Mouse (Mus musculus) limb, embryonic 10.5 days (tissue): ENCODE data around the gene Sipa1l3. TPM values are rescaled to one million over a fixed set of nuclear protein-coding genes. Genes with fewer than 3 reads are reported as not detected.

Source experiments
- DNase-seq: peaks from one replicate; pipeline ENCODE4 v3.0.0-alpha.2; 2017; ENCODE audit warnings: low spot score
- H3K27ac ChIP-seq: fragments of 300-500 bp; sonication (generic); 2 replicates; pipeline ENCODE4 v1.5.1; 2016; ENCODE audit warnings: mild to moderate bottlenecking
- H3K27me3 ChIP-seq: fragments of 300-500 bp; sonication (generic); 2 replicates; pipeline ENCODE4 v1.6.1; 2016; ENCODE audit warnings: low read depth, mild to moderate bottlenecking; ENCODE audit not compliant: poor library complexity, severe bottlenecking
- H3K36me3 ChIP-seq: fragments of 300-500 bp; sonication (generic); 2 replicates; pipeline ENCODE4 v1.6.1; 2016; ENCODE audit warnings: mild to moderate bottlenecking, moderate library complexity
- H3K4me1 ChIP-seq: fragments of 300-500 bp; sonication (generic); 2 replicates; pipeline ENCODE4 v1.6.1; 2016
- H3K4me3 ChIP-seq: fragments of 300-500 bp; sonication (generic); 2 replicates; pipeline ENCODE4 v1.5.1; 2016; ENCODE audit warnings: mild to moderate bottlenecking, moderate library complexity
- H3K9me3 ChIP-seq: fragments of 300-500 bp; sonication (generic); replicated peaks from 2 replicates; pipeline ENCODE4 v1.6.1; 2016; ENCODE audit warnings: mild to moderate bottlenecking
- WGBS: fragments of 180-500 bp; shearing (Covaris S2); methylation state at CpG from one replicate; pipeline ENCODE4 v1.1.7; 2016; 5-methylcytosine and 5-hydroxymethylcytosine counted together
- polyA plus RNA-seq: library from polyadenylated mRNA; unstranded; fragments of >200 nt; fragmentation: Nextera tagmentation; extraction: Ambion mirVana; gene quantifications from 2 replicates; pipeline ENCODE4 v1.2.1, GENCODE M21; 2016

The Sipa1l3 gene
- polyA plus RNA-seq, 1 experiment from 2014 or later: 12.6 TPM

GRCm38 (mm10) chr7:29411216-29411816 is 107.1 kb downstream of the Sipa1l3 start:
- H3K4me3 ChIP-seq: no peak overlapping the region
- 41% methylated on average over 4 of the region's 4 CpGs for WGBS
- H3K27ac ChIP-seq: peak overlapping the region; percentile 65
- no peaks in the 10 kb centered on the region for H3K9me3 ChIP-seq
- DNase-seq: peak; percentile 71
- peaks cover 61% of the 10 kb centered on the region for H3K4me1 ChIP-seq
- no peaks in the 10 kb centered on the region for H3K27me3 ChIP-seq
- H3K36me3 ChIP-seq: no peaks in the 10 kb centered on the region

- Histone ChIP-seq H3K4me3 (no peak overlapping the region), H3K36me3 (peaks cover 5% of the 10 kb centered on the region; the same call in 1 of the 2 replicates), H3K27ac (peak overlapping the region; percentile 65; the same call in 1 of the 2 replicates), H3K4me1 (peaks cover 57% of the 10 kb centered on the region), H3K27me3 (no peaks in the 10 kb centered on the region), H3K9me3 (no peaks in the 10 kb centered on the region)
- DNase-seq: no peak
- WGBS: 88% methylated on average over 8 of the region's 8 CpGs
Measured at GRCm38 (mm10) chr7:29410402-29410801, 108.0 kb downstream of the Sipa1l3 start.

GRCm38 (mm10) chr7:29406855-29407254 is 111.6 kb downstream of the Sipa1l3 start:
- 85% methylated on average over 4 of the region's 4 CpGs for WGBS

GRCm38 (mm10) chr7:29404126-29404525 is 114.3 kb downstream of the Sipa1l3 start:
- no peaks in the 10 kb centered on the region for H3K9me3 ChIP-seq
- peaks cover 28% of the 10 kb centered on the region for H3K36me3 ChIP-seq
- H3K4me1 ChIP-seq: peaks cover 13% of the 10 kb centered on the region
- H3K4me3 ChIP-seq: no peak overlapping the region
- 93% methylated on average over 2 of the region's 2 CpGs for WGBS
- no peak overlapping the region for H3K27ac ChIP-seq
- DNase-seq: no peak
- no peaks in the 10 kb centered on the region for H3K27me3 ChIP-seq

More at GRCm38 (mm10) chr7:29406855-29407254, 111.6 kb downstream of the Sipa1l3 start:
- peaks cover 40% of the 10 kb centered on the region for H3K4me1 ChIP-seq
- H3K9me3 ChIP-seq: no peaks in the 10 kb centered on the region
- DNase-seq: no peak
- H3K27me3 ChIP-seq: no peaks in the 10 kb centered on the region
- peaks cover 9% of the 10 kb centered on the region; the same call in 1 of the 2 replicates for H3K36me3 ChIP-seq
- no peak overlapping the region for H3K27ac ChIP-seq
- no peak overlapping the region for H3K4me3 ChIP-seq

GRCm38 (mm10) chr7:29402015-29402414 is 116.4 kb downstream of the Sipa1l3 start:
- Histone ChIP-seq H3K4me3 (no peak overlapping the region), H3K27me3 (no peaks in the 10 kb centered on the region), H3K9me3 (no peaks in the 10 kb centered on the region), H3K4me1 (no peaks in the 10 kb centered on the region), H3K27ac (no peak overlapping the region), H3K36me3 (peaks cover 40% of the 10 kb centered on the region)
- no peak for DNase-seq
- 93% methylated on average over 4 of the region's 4 CpGs for WGBS

GRCm38 (mm10) chr7:29400451-29400850 is 118.0 kb downstream of the Sipa1l3 start:
- DNase-seq: no peak
- H3K4me1 ChIP-seq: no peaks in the 10 kb centered on the region
- H3K9me3 ChIP-seq: no peaks in the 10 kb centered on the region
- H3K36me3 ChIP-seq: peaks cover 49% of the 10 kb centered on the region
- no peak overlapping the region for H3K4me3 ChIP-seq
- no peaks in the 10 kb centered on the region for H3K27me3 ChIP-seq
- WGBS: 96% methylated on average over 8 of the region's 8 CpGs
- no peak overlapping the region for H3K27ac ChIP-seq

- H3K36me3 ChIP-seq: peaks cover 61% of the 10 kb centered on the region
Measured at GRCm38 (mm10) chr7:29399056-29399455, 119.4 kb downstream of the Sipa1l3 start.

GRCm38 (mm10) chr7:29397486-29397885 is 121.0 kb downstream of the Sipa1l3 start:
- Histone ChIP-seq H3K4me3 (no peak overlapping the region), H3K36me3 (peaks cover 66% of the 10 kb centered on the region), H3K4me1 (no peaks in the 10 kb centered on the region), H3K27me3 (no peaks in the 10 kb centered on the region), H3K9me3 (no peaks in the 10 kb centered on the region), H3K27ac (no peak overlapping the region)
- 86% methylated on average over 3 of the region's 3 CpGs for WGBS
- DNase-seq: no peak

More at GRCm38 (mm10) chr7:29399056-29399455, 119.4 kb downstream of the Sipa1l3 start:
- Histone ChIP-seq H3K27ac (no peak overlapping the region), H3K4me3 (no peak overlapping the region), H3K4me1 (no peaks in the 10 kb centered on the region), H3K27me3 (no peaks in the 10 kb centered on the region), H3K9me3 (no peaks in the 10 kb centered on the region)
- DNase-seq: no peak
- 96% methylated on average over 9 of the region's 9 CpGs for WGBS

GRCm38 (mm10) chr7:29396943-29397340 is 121.5 kb downstream of the Sipa1l3 start:
- Histone ChIP-seq H3K27ac (no peak overlapping the region), H3K4me3 (no peak overlapping the region), H3K36me3 (peaks cover 66% of the 10 kb centered on the region), H3K27me3 (no peaks in the 10 kb centered on the region), H3K9me3 (no peaks in the 10 kb centered on the region), H3K4me1 (0 out of 2 replicates have a peak, but pooled peaks cover 3% of the 10 kb centered on the region)
- 95% methylated on average over 16 of the region's 16 CpGs for WGBS
- DNase-seq: no peak

- WGBS: 89% methylated on average over 12 of the region's 12 CpGs
- peaks cover 66% of the 10 kb centered on the region for H3K36me3 ChIP-seq
- no peak for DNase-seq
- H3K4me1 ChIP-seq: 0 out of 2 replicates have a peak, but pooled peaks cover 4% of the 10 kb centered on the region
- no peak overlapping the region for H3K4me3 ChIP-seq
- no peaks in the 10 kb centered on the region for H3K9me3 ChIP-seq
- no peak overlapping the region for H3K27ac ChIP-seq
- no peaks in the 10 kb centered on the region for H3K27me3 ChIP-seq
Measured at GRCm38 (mm10) chr7:29396216-29396942, 122.1 kb downstream of the Sipa1l3 start.

GRCm38 (mm10) chr7:29395179-29395578 is 123.3 kb downstream of the Sipa1l3 start:
- Histone ChIP-seq H3K9me3 (no peaks in the 10 kb centered on the region), H3K27me3 (no peaks in the 10 kb centered on the region), H3K27ac (no peak overlapping the region), H3K36me3 (peaks cover 58% of the 10 kb centered on the region), H3K4me3 (no peak overlapping the region), H3K4me1 (0 out of 2 replicates have a peak, but pooled peaks cover 4% of the 10 kb centered on the region)
- no peak for DNase-seq
- 90% methylated on average over 4 of the region's 4 CpGs for WGBS

- DNase-seq: no peak
- Histone ChIP-seq H3K27me3 (no peaks in the 10 kb centered on the region), H3K27ac (peak overlapping the region; percentile 17; the same call in 1 of the 2 replicates), H3K4me3 (no peak overlapping the region), H3K9me3 (no peaks in the 10 kb centered on the region), H3K36me3 (peaks cover 40% of the 10 kb centered on the region), H3K4me1 (0 out of 2 replicates have a peak, but pooled peaks cover 4% of the 10 kb centered on the region)
- whole genome bisulfite sequencing: 93% methylated on average over 10 of the region's 10 CpGs
Measured at GRCm38 (mm10) chr7:29393292-29393691, 125.1 kb downstream of the Sipa1l3 start.

GRCm38 (mm10) chr7:29392805-29393204 is 125.6 kb downstream of the Sipa1l3 start:
- Histone ChIP-seq H3K27me3 (no peaks in the 10 kb centered on the region), H3K4me3 (no peak overlapping the region), H3K36me3 (peaks cover 44% of the 10 kb centered on the region), H3K27ac (no peak overlapping the region), H3K4me1 (0 out of 2 replicates have a peak, but pooled peaks cover 4% of the 10 kb centered on the region), H3K9me3 (no peaks in the 10 kb centered on the region)
- 88% methylated on average over 3 of the region's 3 CpGs for WGBS
- no peak for DNase-seq
